14 mouse cellular contexts compared by ENCODE assay signal in genomic region chr13:115003444-115004053, GRCm38 (mm10).
DNase-seq lines count a peak whose midpoint lies in the region; ATAC-seq and TF ChIP-seq lines count a peak whose summit lies in the region.
"Had no signal": no experiment of that assay in that cellular context is flagged by ENCODE, and none has a peak within 500 bp of the region (broad histone marks: within the 10 kb centered on the region; RNA-seq: fewer than 3 reads in every experiment).

No protein-coding gene starts in this region.

- H3K27ac ChIP-seq in heart, embryonic 13.5 days (replicated peaks), result peak overlapping the region; percentile 26; the same call in 1 of the 2 replicates
- no peak overlapping the region for H3K27ac ChIP-seq in lung, embryonic 15.5 days
- H3K27ac ChIP-seq in heart, postnatal 0 days (ENCODE audit: low read depth), result peak overlapping the region; percentile 61; the same call in 1 of the 2 replicates
- H3K27ac ChIP-seq: neural tube, embryonic 12.5 days; stomach, embryonic 15.5 days had no signal

- WGBS in heart, embryonic 13.5 days, result 27% methylated on average over 7 of the region's 7 CpGs
- WGBS in lung, embryonic 15.5 days, result 37% methylated on average over 7 of the region's 7 CpGs
- WGBS in heart, postnatal 0 days, result 17% methylated on average over 7 of the region's 7 CpGs

- no peaks in the 10 kb centered on the region for H3K27me3 ChIP-seq in heart, embryonic 13.5 days (replicated peaks)
- no peaks in the 10 kb centered on the region for H3K27me3 ChIP-seq in lung, embryonic 15.5 days
- H3K27me3 ChIP-seq in heart, postnatal 0 days (ENCODE audit: control insufficient read depth, insufficient read depth, low read length), result no peaks in the 10 kb centered on the region
- H3K27me3 ChIP-seq: CH12.LX; neural tube, embryonic 12.5 days; stomach, embryonic 15.5 days had no signal

- peaks cover 54% of the 10 kb centered on the region for H3K4me1 ChIP-seq in heart, embryonic 13.5 days
- peaks cover 8% of the 10 kb centered on the region; the same call in 1 of the 2 replicates for H3K4me1 ChIP-seq in lung, embryonic 15.5 days
- H3K4me1 ChIP-seq in heart, postnatal 0 days (ENCODE audit: control insufficient read depth, insufficient read depth), result peaks cover 36% of the 10 kb centered on the region
- H3K4me1 ChIP-seq: stomach, embryonic 15.5 days had no signal

- peak; percentile 65 for TF ChIP-seq CTCF in heart, postnatal 0 days (IDR thresholded peaks at IDR 0.05; ENCODE audit: low read depth)

- H3K4me3 ChIP-seq in heart, embryonic 13.5 days, result no peak overlapping the region
- no peak overlapping the region for H3K4me3 ChIP-seq in lung, embryonic 15.5 days
- H3K4me3 ChIP-seq in heart, postnatal 0 days (ENCODE audit: low read depth, low read length), result no peak overlapping the region
- H3K4me3 ChIP-seq: erythroblast, embryonic 14.5 days; neural tube, embryonic 12.5 days; stomach, embryonic 15.5 days had no signal

- ATAC-seq in heart, embryonic 13.5 days (ENCODE audit: extremely low read depth, insufficient number of reproducible peaks, low FRiP score, low TSS enrichment), result no peak
- peak; percentile 73; the same call in 1 of the 2 replicates for ATAC-seq in lung, embryonic 15.5 days (ENCODE audit: borderline replicate concordance, extremely low read depth, low FRiP score, low TSS enrichment)
- peak; percentile 62; the same call in 1 of the 2 replicates for ATAC-seq in heart, postnatal 0 days (ENCODE audit: insufficient read depth, low read depth)

- peak overlapping the region; percentile 20; the same call in 1 of the 2 replicates for H3K4me2 ChIP-seq in heart, embryonic 13.5 days
- no peak overlapping the region for H3K4me2 ChIP-seq in lung, embryonic 15.5 days
- H3K4me2 ChIP-seq in heart, postnatal 0 days (ENCODE audit: low read depth, low read length), result peak overlapping the region; percentile 31; the same call in 1 of the 2 replicates
- H3K4me2 ChIP-seq: neural tube, embryonic 12.5 days; stomach, embryonic 15.5 days had no signal

- DNase-seq in heart, adult 9 months (ENCODE audit: low spot score in 2 of 2), result no peak
- no peak for DNase-seq in lung, postnatal 25 days (ENCODE audit: low spot score)
- peak; percentile 38 for DNase-seq in heart, postnatal 0 days (ENCODE audit: low spot score)
- peak; percentile 25 for DNase-seq in lung, postnatal 10 days
- no peak for DNase-seq in thymus, postnatal 14 days
- no peak for DNase-seq in adrenal gland, postnatal 10 days
- DNase-seq: cerebellum, adult 9-10 months; layer of hippocampus, postnatal 36 days had no signal

- no peaks in the 10 kb centered on the region for H3K9me3 ChIP-seq in heart, embryonic 13.5 days
- H3K9me3 ChIP-seq in lung, embryonic 15.5 days, result no peaks in the 10 kb centered on the region
- peaks cover 4% of the 10 kb centered on the region; the same call in 1 of the 2 replicates for H3K9me3 ChIP-seq in heart, postnatal 0 days (replicated peaks; ENCODE audit: control insufficient read depth, low read length)
- H3K9me3 ChIP-seq: neural tube, embryonic 12.5 days; stomach, embryonic 15.5 days had no signal

- H3K9ac ChIP-seq in heart, embryonic 13.5 days, result 0 out of 2 replicates have a peak overlapping the region, but pooled peaks have one; percentile 24
- H3K9ac ChIP-seq in lung, embryonic 15.5 days, result no peak overlapping the region
- H3K9ac ChIP-seq in heart, postnatal 0 days (replicated peaks; ENCODE audit: low read depth, low read length), result no peak overlapping the region
- H3K9ac ChIP-seq: neural tube, embryonic 12.5 days; stomach, embryonic 15.5 days had no signal

- no peak for TF ChIP-seq EP300 in heart, postnatal 0 days (IDR thresholded peaks at IDR 0.05; ENCODE audit: low read depth)

- H3K36me3 ChIP-seq in heart, embryonic 13.5 days, result peaks cover 32% of the 10 kb centered on the region
- H3K36me3 ChIP-seq in lung, embryonic 15.5 days, result peaks cover 3% of the 10 kb centered on the region; the same call in 1 of the 2 replicates
- peaks cover 20% of the 10 kb centered on the region for H3K36me3 ChIP-seq in heart, postnatal 0 days (replicated peaks; ENCODE audit: control insufficient read depth, insufficient read depth, low read length)
- H3K36me3 ChIP-seq: neural tube, embryonic 12.5 days; stomach, embryonic 15.5 days had no signal

Comparison
In these comparisons a context has a peak if more than half of its experiments do, and no peak if none do; other contexts are left out.
1. DNase-seq: peak in heart, postnatal 0 days (single experiment) and lung, postnatal 10 days (single experiment); none in heart, adult 9 months (0 of 2), lung, postnatal 25 days (single experiment), thymus, postnatal 14 days (single experiment) and adrenal gland, postnatal 10 days (single experiment).